Mouse (Mus musculus): ENCODE results near the gene Parp8. TPM values are rescaled to one million over a fixed set of nuclear protein-coding genes. Genes with fewer than 3 reads are reported as not detected.
A peak's percentile ranks its signal among the peaks of the same experiment; 100 is the strongest.

Gene Parp8
- polyA plus RNA-seq, 1 experiment from 2014 or later, result 10.8 TPM

- no peaks in the 10 kb centered on the region for H3K36me3 ChIP-seq (ENCODE audit: poor library complexity, severe bottlenecking)
- no peak for ATAC-seq
- no peak overlapping the region for H3K4me3 ChIP-seq
- peaks cover 2% of the 10 kb centered on the region; the same call in 1 of the 2 replicates for H3K27me3 ChIP-seq
- 93% methylated on average over 1 of the region's 1 CpGs for WGBS
- H3K4me2 ChIP-seq, result no peak overlapping the region
- no peak overlapping the region for H3K9ac ChIP-seq
- H3K27ac ChIP-seq, result no peak overlapping the region
- H3K9me3 ChIP-seq (replicated peaks), result no peaks in the 10 kb centered on the region
- no peaks in the 10 kb centered on the region for H3K4me1 ChIP-seq
Observed at GRCm38 (mm10) chr13:117032402-117032801, 7.1 kb upstream of the Parp8 start.

GRCm38 (mm10) chr13:117031546-117031945 is 6.2 kb upstream of the Parp8 start:
- H3K4me3 ChIP-seq, result no peak overlapping the region
- 89% methylated on average over 6 of the region's 6 CpGs for WGBS

GRCm38 (mm10) chr13:117028221-117028620 is 2.9 kb upstream of the Parp8 start:
- peaks cover 16% of the 10 kb centered on the region for H3K4me1 ChIP-seq
- no peak overlapping the region for H3K4me2 ChIP-seq
- peaks cover 5% of the 10 kb centered on the region; the same call in 1 of the 2 replicates for H3K27me3 ChIP-seq
- H3K9ac ChIP-seq, result no peak overlapping the region
- no peaks in the 10 kb centered on the region for H3K36me3 ChIP-seq (ENCODE audit: poor library complexity, severe bottlenecking)
- H3K4me3 ChIP-seq, result no peak overlapping the region
- 68% methylated on average over 5 of the region's 5 CpGs for WGBS
- no peak overlapping the region for H3K27ac ChIP-seq
- H3K9me3 ChIP-seq (replicated peaks), result no peaks in the 10 kb centered on the region
- no peak for ATAC-seq

More at GRCm38 (mm10) chr13:117031546-117031945, 6.2 kb upstream of the Parp8 start:
- H3K9me3 ChIP-seq (replicated peaks), result no peaks in the 10 kb centered on the region
- no peaks in the 10 kb centered on the region for H3K36me3 ChIP-seq (ENCODE audit: poor library complexity, severe bottlenecking)
- H3K9ac ChIP-seq, result no peak overlapping the region
- no peak for ATAC-seq
- peaks cover 5% of the 10 kb centered on the region; the same call in 1 of the 2 replicates for H3K27me3 ChIP-seq
- no peaks in the 10 kb centered on the region for H3K4me1 ChIP-seq
- H3K4me2 ChIP-seq, result no peak overlapping the region
- H3K27ac ChIP-seq, result no peak overlapping the region

- no peak overlapping the region for H3K27ac ChIP-seq
- no peaks in the 10 kb centered on the region for H3K9me3 ChIP-seq (replicated peaks)
- H3K9ac ChIP-seq, result no peak overlapping the region
- H3K36me3 ChIP-seq (ENCODE audit: poor library complexity, severe bottlenecking), result no peaks in the 10 kb centered on the region
- no peak overlapping the region for H3K4me2 ChIP-seq
- WGBS, result 82% methylated on average over 9 of the region's 9 CpGs
- H3K4me3 ChIP-seq, result no peak overlapping the region
- ATAC-seq, result no peak
- peaks cover 17% of the 10 kb centered on the region for H3K4me1 ChIP-seq
- peaks cover 5% of the 10 kb centered on the region; the same call in 1 of the 2 replicates for H3K27me3 ChIP-seq
Observed at GRCm38 (mm10) chr13:117027336-117027735, 2.0 kb upstream of the Parp8 start.

- Histone ChIP-seq H3K4me2 (peak overlapping the region; percentile 83), H3K4me3 (peak overlapping the region; percentile 82), H3K27me3 (peaks cover 5% of the 10 kb centered on the region; the same call in 1 of the 2 replicates), H3K27ac (no peak overlapping the region), H3K4me1 (peaks cover 17% of the 10 kb centered on the region), H3K9me3 (replicated peaks) (no peaks in the 10 kb centered on the region), H3K9ac (no peak overlapping the region), H3K36me3 (ENCODE audit: poor library complexity, severe bottlenecking) (no peaks in the 10 kb centered on the region)
- no peak for ATAC-seq
- 72% methylated on average over 7 of the region's 7 CpGs for WGBS
Observed at GRCm38 (mm10) chr13:117026276-117026780, 991 bp upstream of the Parp8 start.

GRCm38 (mm10) chr13:117024916-117025225 is 466 bp downstream of the Parp8 start:
- WGBS, result 0% methylated on average over 18 of the region's 18 CpGs
- H3K9me3 ChIP-seq (replicated peaks), result no peaks in the 10 kb centered on the region
- ATAC-seq, result peak; percentile 54
- peaks cover 5% of the 10 kb centered on the region; the same call in 1 of the 2 replicates for H3K27me3 ChIP-seq
- peak overlapping the region; percentile 91 for H3K9ac ChIP-seq
- H3K36me3 ChIP-seq (ENCODE audit: poor library complexity, severe bottlenecking), result no peaks in the 10 kb centered on the region
- peak overlapping the region; percentile 87 for H3K27ac ChIP-seq
- peaks cover 17% of the 10 kb centered on the region for H3K4me1 ChIP-seq
- peak overlapping the region; percentile 83 for H3K4me2 ChIP-seq
- H3K4me3 ChIP-seq, result peak overlapping the region; percentile 82

GRCm38 (mm10) chr13:117024127-117024915 is 1.0 kb downstream of the Parp8 start:
- Histone ChIP-seq H3K27me3 (peaks cover 5% of the 10 kb centered on the region; the same call in 1 of the 2 replicates), H3K4me3 (peak overlapping the region; percentile 82), H3K9me3 (replicated peaks) (no peaks in the 10 kb centered on the region), H3K4me2 (peak overlapping the region; percentile 83), H3K4me1 (peaks cover 17% of the 10 kb centered on the region), H3K9ac (peak overlapping the region; percentile 91), H3K36me3 (ENCODE audit: poor library complexity, severe bottlenecking) (no peaks in the 10 kb centered on the region), H3K27ac (peak overlapping the region; percentile 87)
- 2% methylated on average over 57 of the region's 64 CpGs for WGBS
- ATAC-seq, result peak; percentile 92

- H3K27me3 ChIP-seq, result peaks cover 5% of the 10 kb centered on the region; the same call in 1 of the 2 replicates
- peak overlapping the region; percentile 83 for H3K4me2 ChIP-seq
- H3K4me1 ChIP-seq, result peaks cover 17% of the 10 kb centered on the region
- H3K36me3 ChIP-seq (ENCODE audit: poor library complexity, severe bottlenecking), result no peaks in the 10 kb centered on the region
- H3K4me3 ChIP-seq, result peak overlapping the region; percentile 82
- 0 out of 2 replicates have a peak overlapping the region, but pooled peaks have one; percentile 87 for H3K27ac ChIP-seq
- 16% methylated on average over 12 of the region's 12 CpGs for WGBS
- no peak for ATAC-seq
- H3K9ac ChIP-seq, result peak overlapping the region; percentile 91
- H3K9me3 ChIP-seq (replicated peaks), result no peaks in the 10 kb centered on the region
Observed at GRCm38 (mm10) chr13:117023346-117024050, 1.8 kb downstream of the Parp8 start.

GRCm38 (mm10) chr13:117020631-117021030 is 4.7 kb downstream of the Parp8 start:
- 84% methylated on average over 6 of the region's 6 CpGs for WGBS
- Histone ChIP-seq H3K36me3 (ENCODE audit: poor library complexity, severe bottlenecking) (no peaks in the 10 kb centered on the region), H3K4me1 (peaks cover 9% of the 10 kb centered on the region; the same call in 1 of the 2 replicates), H3K9me3 (replicated peaks) (no peaks in the 10 kb centered on the region), H3K4me2 (no peak overlapping the region), H3K4me3 (no peak overlapping the region), H3K27ac (no peak overlapping the region), H3K9ac (no peak overlapping the region), H3K27me3 (no peaks in the 10 kb centered on the region)
- ATAC-seq, result no peak

- Histone ChIP-seq H3K4me3 (no peak overlapping the region), H3K9me3 (replicated peaks) (no peaks in the 10 kb centered on the region), H3K36me3 (ENCODE audit: poor library complexity, severe bottlenecking) (no peaks in the 10 kb centered on the region), H3K4me1 (peaks cover 6% of the 10 kb centered on the region; the same call in 1 of the 2 replicates), H3K9ac (no peak overlapping the region), H3K27me3 (no peaks in the 10 kb centered on the region), H3K27ac (no peak overlapping the region), H3K4me2 (no peak overlapping the region)
- WGBS, result 93% methylated on average over 6 of the region's 6 CpGs
- ATAC-seq, result no peak
Observed at GRCm38 (mm10) chr13:117018676-117019075, 6.7 kb downstream of the Parp8 start.

GRCm38 (mm10) chr13:117013516-117013915 is 11.8 kb downstream of the Parp8 start:
- ATAC-seq, result no peak
- no peaks in the 10 kb centered on the region for H3K9me3 ChIP-seq (replicated peaks)
- H3K27ac ChIP-seq, result no peak overlapping the region
- 93% methylated on average over 2 of the region's 2 CpGs for WGBS
- H3K4me1 ChIP-seq, result peaks cover 4% of the 10 kb centered on the region; the same call in 1 of the 2 replicates
- no peak overlapping the region for H3K4me2 ChIP-seq
- H3K9ac ChIP-seq, result no peak overlapping the region
- H3K27me3 ChIP-seq, result no peaks in the 10 kb centered on the region
- no peaks in the 10 kb centered on the region for H3K36me3 ChIP-seq (ENCODE audit: poor library complexity, severe bottlenecking)
- H3K4me3 ChIP-seq, result no peak overlapping the region

- Histone ChIP-seq H3K9me3 (replicated peaks) (no peaks in the 10 kb centered on the region), H3K4me3 (no peak overlapping the region), H3K36me3 (ENCODE audit: poor library complexity, severe bottlenecking) (no peaks in the 10 kb centered on the region), H3K4me2 (no peak overlapping the region), H3K27me3 (no peaks in the 10 kb centered on the region), H3K4me1 (peaks cover 4% of the 10 kb centered on the region; the same call in 1 of the 2 replicates), H3K27ac (no peak overlapping the region), H3K9ac (no peak overlapping the region)
- 90% methylated on average over 9 of the region's 9 CpGs for WGBS
- no peak for ATAC-seq
Observed at GRCm38 (mm10) chr13:117012031-117012430, 13.3 kb downstream of the Parp8 start.

Measured in forebrain, embryonic 13.5 days (tissue).